25 mouse cellular contexts compared by ENCODE assay signal in the genomic region with DNA sequence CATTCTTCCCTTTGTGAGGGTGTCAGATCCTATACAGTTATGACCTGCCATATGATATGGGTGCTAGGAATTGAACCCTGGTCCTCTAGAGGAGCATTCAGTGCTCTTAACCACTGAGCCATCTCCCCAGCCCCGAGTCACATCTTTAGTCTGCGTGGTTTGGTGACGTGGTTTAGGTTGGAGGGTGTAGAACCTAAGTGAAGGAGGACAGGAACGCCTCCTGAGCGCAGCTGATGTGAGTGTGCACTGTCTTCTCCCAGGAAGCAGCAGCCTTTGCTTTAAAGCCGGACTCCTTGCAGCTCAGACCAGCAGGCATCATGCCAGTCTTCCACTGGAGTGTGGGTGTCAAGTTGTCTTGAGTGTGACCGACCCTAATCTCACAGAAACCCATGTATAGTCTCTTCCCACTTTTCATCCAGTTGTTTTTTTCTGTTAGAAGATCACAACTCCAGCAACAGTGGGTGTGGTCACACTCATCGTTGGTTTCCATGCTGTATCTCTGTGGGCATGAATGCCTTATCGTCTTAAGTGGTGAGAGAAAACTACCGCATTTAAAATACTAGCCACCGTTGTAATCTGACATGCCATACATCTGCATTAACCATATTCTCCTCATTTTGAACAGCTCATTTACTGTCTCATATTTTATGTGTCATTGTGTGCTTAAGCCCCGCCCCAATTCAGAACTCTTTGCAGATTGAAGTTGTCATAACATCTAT. TPM values are rescaled to one million over a fixed set of nuclear protein-coding genes. Genes with fewer than 3 reads are reported as not detected.
A peak's percentile ranks its signal among the peaks of the same experiment; 100 is the strongest.
DNase-seq lines count a peak whose midpoint lies in the region; ATAC-seq lines count a peak whose summit lies in the region.
"Had no signal": no experiment of that assay in that cellular context is flagged by ENCODE, and none has a peak within 500 bp of the region (broad histone marks: within the 10 kb centered on the region; RNA-seq: fewer than 3 reads in every experiment).

No protein-coding gene starts in this region.

- no peaks in the 10 kb centered on the region for H3K36me3 ChIP-seq in neural tube, embryonic 13.5 days
- H3K36me3 ChIP-seq in neural tube, embryonic 15.5 days, result no peaks in the 10 kb centered on the region
- no peaks in the 10 kb centered on the region for H3K36me3 ChIP-seq in liver, embryonic 15.5 days (replicated peaks)

- no peaks in the 10 kb centered on the region for H3K9me3 ChIP-seq in neural tube, embryonic 13.5 days
- H3K9me3 ChIP-seq in neural tube, embryonic 15.5 days (replicated peaks), result no peaks in the 10 kb centered on the region
- H3K9me3 ChIP-seq in liver, embryonic 15.5 days (replicated peaks), result no peaks in the 10 kb centered on the region
- H3K9me3 ChIP-seq: embryonic facial prominence, embryonic 13.5 days; heart, embryonic 12.5 days; hindbrain, embryonic 10.5 days; lung, embryonic 15.5 days; midbrain, embryonic 10.5 days had no signal

- H3K4me1 ChIP-seq in neural tube, embryonic 13.5 days (replicated peaks), result peaks cover 16% of the 10 kb centered on the region
- peaks cover 16% of the 10 kb centered on the region for H3K4me1 ChIP-seq in neural tube, embryonic 15.5 days
- peaks cover 17% of the 10 kb centered on the region for H3K4me1 ChIP-seq in liver, embryonic 15.5 days (replicated peaks)

- no peak for ATAC-seq in neural tube, embryonic 13.5 days (ENCODE audit: low read depth)
- ATAC-seq in neural tube, embryonic 15.5 days (ENCODE audit: low FRiP score), result no peak
- ATAC-seq in erythroblast, adult 5-6 weeks (replicated peaks; ENCODE audit: low FRiP score, poor library complexity, severe bottlenecking), result 0 out of 2 replicates have a peak, but pooled peaks have one; percentile 36
- peak; percentile 86 for ATAC-seq in liver, embryonic 15.5 days (ENCODE audit: insufficient read depth)
- no peak for ATAC-seq in CD4-positive, CD25-positive, alpha-beta regulatory T cell, adult 4 months
- ATAC-seq: forebrain, embryonic 14.5 days; hindbrain, postnatal 0 days had no signal

- no peak for DNase-seq in frontal cortex, postnatal 14 days (ENCODE audit: low spot score in 2 of 2)
- DNase-seq in adrenal gland, postnatal 4 days (ENCODE audit: low spot score in 2 of 2), result no peak
- DNase-seq: adrenal gland, postnatal 36 days; cerebellum, adult 2 months; cerebellum, postnatal 25 days; embryo, embryonic 11 days; gastrocnemius, postnatal 14 days; heart, adult 11 months; heart, postnatal 10 days; kidney, adult 9 months; kidney, postnatal 36 days; lung, postnatal 36 days; thymus, postnatal 14 days had no signal

- H3K4me2 ChIP-seq in neural tube, embryonic 13.5 days, result no peak overlapping the region
- no peak overlapping the region for H3K4me2 ChIP-seq in neural tube, embryonic 15.5 days
- H3K4me2 ChIP-seq in liver, embryonic 15.5 days, result peak overlapping the region; percentile 25; the same call in 1 of the 2 replicates
- H3K4me2 ChIP-seq: embryonic facial prominence, embryonic 13.5 days; heart, embryonic 12.5 days; lung, embryonic 15.5 days had no signal

- H3K4me3 ChIP-seq in neural tube, embryonic 13.5 days, result no peak overlapping the region
- no peak overlapping the region for H3K4me3 ChIP-seq in neural tube, embryonic 15.5 days (replicated peaks)
- no peak overlapping the region for H3K4me3 ChIP-seq in liver, embryonic 15.5 days (replicated peaks)
- H3K4me3 ChIP-seq: embryonic facial prominence, embryonic 13.5 days; heart, embryonic 12.5 days; hindbrain, embryonic 10.5 days; lung, embryonic 15.5 days; midbrain, embryonic 10.5 days had no signal

- no peak overlapping the region for H3K9ac ChIP-seq in neural tube, embryonic 13.5 days
- no peak overlapping the region for H3K9ac ChIP-seq in neural tube, embryonic 15.5 days (replicated peaks)
- H3K9ac ChIP-seq in liver, embryonic 15.5 days, result no peak overlapping the region
- H3K9ac ChIP-seq: embryonic facial prominence, embryonic 13.5 days; heart, embryonic 12.5 days; lung, embryonic 15.5 days had no signal

- peaks cover 47% of the 10 kb centered on the region for H3K27me3 ChIP-seq in neural tube, embryonic 13.5 days
- H3K27me3 ChIP-seq in neural tube, embryonic 15.5 days (replicated peaks), result peaks cover 7% of the 10 kb centered on the region; the same call in 1 of the 2 replicates
- H3K27me3 ChIP-seq in liver, embryonic 15.5 days, result no peaks in the 10 kb centered on the region
- H3K27me3 ChIP-seq: embryonic facial prominence, embryonic 13.5 days; heart, embryonic 12.5 days; lung, embryonic 15.5 days had no signal

- WGBS in neural tube, embryonic 13.5 days, result 93% methylated on average over 12 of the region's 12 CpGs
- WGBS in neural tube, embryonic 15.5 days, result 92% methylated on average over 12 of the region's 12 CpGs
- WGBS in liver, embryonic 15.5 days (ENCODE audit: insufficient replicate concordance), result 22% methylated on average over 12 of the region's 12 CpGs

- 0 out of 2 replicates have a peak overlapping the region, but pooled peaks have one; percentile 13 for H3K27ac ChIP-seq in neural tube, embryonic 13.5 days (replicated peaks)
- H3K27ac ChIP-seq in neural tube, embryonic 15.5 days (replicated peaks), result no peak overlapping the region
- no peak overlapping the region for H3K27ac ChIP-seq in liver, embryonic 15.5 days (replicated peaks)
- H3K27ac ChIP-seq: embryonic facial prominence, embryonic 13.5 days; hindbrain, embryonic 10.5 days; hindbrain, postnatal 0 days; lung, embryonic 15.5 days; midbrain, embryonic 10.5 days had no signal

RNA-seq across cellular contexts. Expression of gene Lhfpl2, which starts 28.7 kb away (rescaled TPM):
- polyA plus RNA-seq in neural tube, embryonic 13.5 days (2015; fragmentation: Nextera tagmentation; extraction: Ambion mirVana), result 21.3 and 21.7 TPM in 2 replicates
- 18.2 and 19.4 TPM in 2 replicates for polyA plus RNA-seq in neural tube, embryonic 15.5 days (2015; fragmentation: Nextera tagmentation; extraction: Ambion mirVana)
- total RNA-seq in erythroblast, adult 5-6 weeks (2015; ENCODE audit: low replicate concordance), result 1.3 and 7.9 TPM in 2 replicates
- 3.1 and 4.8 TPM in 2 replicates for total RNA-seq in erythroblast, adult 5-6 weeks (2017; ENCODE audit: low replicate concordance)
- 3.8 and 4.8 TPM in 2 replicates for polyA plus RNA-seq in liver, embryonic 15.5 days (2015; fragmentation: Nextera tagmentation; extraction: Ambion mirVana)
- under 1 TPM in 1 of 2 experiments, not detected in 1; 0.08 TPM for polyA plus RNA-seq in CD4-positive, CD25-positive, alpha-beta regulatory T cell, adult 4 months (2017; shearing (Covaris generic))
- 10 to 100 TPM; 59.1 to 60.8 TPM for total RNA-seq in adrenal gland, postnatal 4 days (2021)

Comparison
In these comparisons a context has a peak if more than half of its experiments do, and no peak if none do; other contexts are left out.
1. ATAC-seq: peak in erythroblast, adult 5-6 weeks (single experiment) and liver, embryonic 15.5 days (single experiment); none in neural tube, embryonic 13.5 days (single experiment), neural tube, embryonic 15.5 days (single experiment) and CD4-positive, CD25-positive, alpha-beta regulatory T cell, adult 4 months (single experiment).